Mouse (Mus musculus) lung, embryonic 15.5 days (tissue): ENCODE measurements around the gene Traf3ip2. TPM values are rescaled to one million over a fixed set of nuclear protein-coding genes. Genes with fewer than 3 reads are reported as not detected.
A peak's percentile ranks its signal among the peaks of the same experiment; 100 is the strongest.

Source experiments
- ATAC-seq: fragments of 200-750 bp; cut with Nextera tagmentation; 2 replicates; pipeline ENCODE4 v1.8.0; 2017; ENCODE audit warnings: moderate number of reproducible peaks, borderline replicate concordance; ENCODE audit not compliant: low FRiP score, low TSS enrichment; ENCODE audit errors: extremely low read depth
- H3K27ac ChIP-seq: fragments of 300-500 bp; sonication (generic); 2 replicates; pipeline ENCODE4 v1.5.1; 2015; ENCODE audit warnings: moderate library complexity, mild to moderate bottlenecking, inconsistent platforms
- H3K27me3 ChIP-seq: fragments of 300-500 bp; sonication (generic); 2 replicates; pipeline ENCODE4 v1.6.1; 2015; ENCODE audit warnings: inconsistent platforms
- H3K36me3 ChIP-seq: fragments of 300-500 bp; sonication (generic); 2 replicates; pipeline ENCODE4 v1.6.1; 2015; ENCODE audit warnings: inconsistent platforms
- H3K4me1 ChIP-seq: fragments of 300-500 bp; sonication (generic); 2 replicates; pipeline ENCODE4 v1.6.1; 2015; ENCODE audit warnings: inconsistent platforms
- H3K4me2 ChIP-seq: fragments of 300-500 bp; sonication (generic); 2 replicates; pipeline ENCODE4 v1.6.1; 2015; ENCODE audit warnings: inconsistent platforms, mild to moderate bottlenecking, moderate library complexity
- H3K4me3 ChIP-seq: fragments of 300-500 bp; sonication (generic); 2 replicates; pipeline ENCODE4 v1.5.1; 2015; ENCODE audit warnings: mild to moderate bottlenecking, inconsistent platforms
- H3K9ac ChIP-seq: fragments of 300-500 bp; sonication (generic); 2 replicates; pipeline ENCODE4 v1.6.1; 2015; ENCODE audit warnings: inconsistent platforms
- H3K9me3 ChIP-seq: fragments of 300-500 bp; sonication (generic); 2 replicates; pipeline ENCODE4 v1.6.1; 2016; ENCODE audit warnings: inconsistent platforms
- WGBS: fragments of 180-500 bp; shearing (Covaris S2); methylation state at CpG from one replicate; pipeline ENCODE4 v1.1.7; 2015; 5-methylcytosine and 5-hydroxymethylcytosine counted together
- polyA plus RNA-seq: library from polyadenylated mRNA; unstranded; fragments of >200 nt; fragmentation: Nextera tagmentation; extraction: Ambion mirVana; gene quantifications from 2 replicates; pipeline ENCODE4 v1.2.1, GENCODE M21; 2015

Traf3ip2 gene
- polyA plus RNA-seq, 1 experiment from 2014 or later, result 33.5 TPM

GRCm38 (mm10) chr10:39659411-39660268 lies 46.9 kb downstream of the Traf3ip2 start:
- H3K9ac ChIP-seq, result no peak overlapping the region
- peak; percentile 91 for ATAC-seq

GRCm38 (mm10) chr10:39660269-39660655 lies 47.5 kb downstream of the Traf3ip2 start:
- no peaks in the 10 kb centered on the region for H3K27me3 ChIP-seq
- ATAC-seq, result peak; percentile 0; the same call in 1 of the 2 replicates
- peaks cover 4% of the 10 kb centered on the region; the same call in 1 of the 2 replicates for H3K36me3 ChIP-seq
- 37% methylated on average over 3 of the region's 3 CpGs for WGBS
- H3K27ac ChIP-seq, result peak overlapping the region; percentile 94
- H3K4me1 ChIP-seq, result peaks cover 49% of the 10 kb centered on the region
- no peaks in the 10 kb centered on the region for H3K9me3 ChIP-seq
- no peak overlapping the region for H3K4me3 ChIP-seq
- H3K4me2 ChIP-seq, result no peak overlapping the region
- no peak overlapping the region for H3K9ac ChIP-seq

More at GRCm38 (mm10) chr10:39659411-39660268, 46.9 kb downstream of the Traf3ip2 start:
- 6% methylated on average over 11 of the region's 11 CpGs for WGBS
- Histone ChIP-seq H3K4me1 (peaks cover 43% of the 10 kb centered on the region), H3K36me3 (peaks cover 4% of the 10 kb centered on the region; the same call in 1 of the 2 replicates), H3K27ac (peak overlapping the region; percentile 94), H3K27me3 (no peaks in the 10 kb centered on the region), H3K4me2 (peak overlapping the region; percentile 7), H3K9me3 (no peaks in the 10 kb centered on the region), H3K4me3 (no peak overlapping the region)

- H3K4me1 ChIP-seq, result peaks cover 49% of the 10 kb centered on the region
- peaks cover 2% of the 10 kb centered on the region; the same call in 1 of the 2 replicates for H3K36me3 ChIP-seq
- H3K9me3 ChIP-seq, result no peaks in the 10 kb centered on the region
- ATAC-seq, result no peak
- 39% methylated on average over 5 of the region's 5 CpGs for WGBS
- peak overlapping the region; percentile 94 for H3K27ac ChIP-seq
- H3K27me3 ChIP-seq, result no peaks in the 10 kb centered on the region
- no peak overlapping the region for H3K9ac ChIP-seq
- no peak overlapping the region for H3K4me2 ChIP-seq
- no peak overlapping the region for H3K4me3 ChIP-seq
Measured at GRCm38 (mm10) chr10:39660698-39661097, 48.0 kb downstream of the Traf3ip2 start.

- Histone ChIP-seq H3K27ac (0 out of 2 replicates have a peak overlapping the region, but pooled peaks have one; percentile 41), H3K4me1 (peaks cover 30% of the 10 kb centered on the region), H3K4me3 (no peak overlapping the region), H3K4me2 (no peak overlapping the region), H3K9me3 (no peaks in the 10 kb centered on the region), H3K9ac (no peak overlapping the region), H3K27me3 (no peaks in the 10 kb centered on the region), H3K36me3 (no peaks in the 10 kb centered on the region)
- ATAC-seq, result no peak
- WGBS, result 40% methylated on average over 4 of the region's 4 CpGs
Measured at GRCm38 (mm10) chr10:39665071-39665502, 52.4 kb downstream of the Traf3ip2 start.

- Histone ChIP-seq H3K4me2 (no peak overlapping the region), H3K4me1 (peaks cover 22% of the 10 kb centered on the region), H3K27ac (no peak overlapping the region; the same call in 1 of the 2 replicates), H3K9ac (no peak overlapping the region), H3K36me3 (no peaks in the 10 kb centered on the region), H3K9me3 (no peaks in the 10 kb centered on the region), H3K4me3 (no peak overlapping the region), H3K27me3 (no peaks in the 10 kb centered on the region)
- 30% methylated on average over 3 of the region's 3 CpGs for WGBS
- no peak for ATAC-seq
Measured at GRCm38 (mm10) chr10:39666027-39666426, 53.3 kb downstream of the Traf3ip2 start.

GRCm38 (mm10) chr10:39671451-39671850 lies 58.7 kb downstream of the Traf3ip2 start:
- no peak for ATAC-seq
- Histone ChIP-seq H3K9ac (no peak overlapping the region), H3K36me3 (no peaks in the 10 kb centered on the region), H3K4me3 (no peak overlapping the region), H3K4me1 (peaks cover 25% of the 10 kb centered on the region), H3K4me2 (no peak overlapping the region), H3K9me3 (no peaks in the 10 kb centered on the region), H3K27me3 (no peaks in the 10 kb centered on the region), H3K27ac (no peak overlapping the region)
- 66% methylated on average over 1 of the region's 1 CpGs for WGBS

GRCm38 (mm10) chr10:39672547-39673051 lies 59.9 kb downstream of the Traf3ip2 start:
- Histone ChIP-seq H3K9me3 (no peaks in the 10 kb centered on the region), H3K27me3 (no peaks in the 10 kb centered on the region), H3K27ac (no peak overlapping the region; the same call in 1 of the 2 replicates), H3K4me2 (no peak overlapping the region), H3K4me1 (peaks cover 25% of the 10 kb centered on the region), H3K4me3 (no peak overlapping the region), H3K36me3 (no peaks in the 10 kb centered on the region), H3K9ac (no peak overlapping the region)
- WGBS, result 21% methylated on average over 4 of the region's 4 CpGs
- peak; percentile 55; the same call in 1 of the 2 replicates for ATAC-seq

GRCm38 (mm10) chr10:39674106-39674505 lies 61.4 kb downstream of the Traf3ip2 start:
- Histone ChIP-seq H3K27ac (no peak overlapping the region), H3K27me3 (no peaks in the 10 kb centered on the region), H3K4me2 (no peak overlapping the region), H3K9ac (no peak overlapping the region), H3K9me3 (no peaks in the 10 kb centered on the region), H3K4me3 (no peak overlapping the region), H3K4me1 (peaks cover 25% of the 10 kb centered on the region), H3K36me3 (no peaks in the 10 kb centered on the region)
- 39% methylated on average over 3 of the region's 3 CpGs for WGBS
- ATAC-seq, result no peak

GRCm38 (mm10) chr10:39674766-39675165 lies 62.0 kb downstream of the Traf3ip2 start:
- Histone ChIP-seq H3K9me3 (no peaks in the 10 kb centered on the region), H3K27me3 (no peaks in the 10 kb centered on the region), H3K27ac (no peak overlapping the region), H3K36me3 (no peaks in the 10 kb centered on the region), H3K4me2 (no peak overlapping the region), H3K4me3 (no peak overlapping the region), H3K4me1 (peaks cover 25% of the 10 kb centered on the region), H3K9ac (no peak overlapping the region)
- no peak for ATAC-seq
- WGBS, result 82% methylated on average over 3 of the region's 3 CpGs

GRCm38 (mm10) chr10:39678199-39678791 lies 65.6 kb downstream of the Traf3ip2 start:
- no peaks in the 10 kb centered on the region for H3K9me3 ChIP-seq
- WGBS, result 76% methylated on average over 4 of the region's 4 CpGs
- H3K4me3 ChIP-seq, result no peak overlapping the region
- no peaks in the 10 kb centered on the region for H3K36me3 ChIP-seq
- ATAC-seq, result no peak
- H3K9ac ChIP-seq, result no peak overlapping the region
- no peak overlapping the region for H3K4me2 ChIP-seq
- peaks cover 15% of the 10 kb centered on the region for H3K4me1 ChIP-seq
- no peaks in the 10 kb centered on the region for H3K27me3 ChIP-seq
- H3K27ac ChIP-seq, result no peak overlapping the region

- Histone ChIP-seq H3K9me3 (no peaks in the 10 kb centered on the region), H3K27me3 (no peaks in the 10 kb centered on the region), H3K4me1 (peaks cover 6% of the 10 kb centered on the region), H3K27ac (no peak overlapping the region), H3K9ac (no peak overlapping the region), H3K4me3 (no peak overlapping the region), H3K36me3 (no peaks in the 10 kb centered on the region), H3K4me2 (no peak overlapping the region)
- no peak for ATAC-seq
- 78% methylated on average over 4 of the region's 4 CpGs for WGBS
Measured at GRCm38 (mm10) chr10:39681014-39681413, 68.3 kb downstream of the Traf3ip2 start.

GRCm38 (mm10) chr10:39682556-39682955 lies 69.8 kb downstream of the Traf3ip2 start:
- H3K27me3 ChIP-seq, result no peaks in the 10 kb centered on the region
- ATAC-seq, result no peak
- no peak overlapping the region for H3K9ac ChIP-seq
- peaks cover 6% of the 10 kb centered on the region for H3K4me1 ChIP-seq
- no peak overlapping the region for H3K27ac ChIP-seq
- no peak overlapping the region for H3K4me2 ChIP-seq
- WGBS, result 59% methylated on average over 2 of the region's 2 CpGs
- H3K9me3 ChIP-seq, result no peaks in the 10 kb centered on the region
- no peaks in the 10 kb centered on the region for H3K36me3 ChIP-seq
- H3K4me3 ChIP-seq, result no peak overlapping the region
